Mouse (Mus musculus) embryonic facial prominence, embryonic 14.5 days (tissue): ENCODE data around the gene Sec11a. TPM values are rescaled to one million over a fixed set of nuclear protein-coding genes. Genes with fewer than 3 reads are reported as not detected.

ENCODE experiments used
- ATAC-seq: fragments of 200-750 bp; cut with Nextera tagmentation; 2 replicates; pipeline ENCODE4 v1.8.0; 2017; ENCODE audit warnings: low read depth, moderate number of reproducible peaks, moderate TSS enrichment
- DNase-seq: peaks from one replicate; pipeline ENCODE4 v3.0.0-alpha.2; 2015; ENCODE audit warnings: low spot score
- H3K27ac ChIP-seq: fragments of 300-500 bp; sonication (generic); replicated peaks from 2 replicates; pipeline ENCODE4 v1.5.1; 2014; ENCODE audit warnings: low read depth, mild to moderate bottlenecking, low read length, moderate library complexity
- H3K27me3 ChIP-seq: fragments of 300-500 bp; sonication (generic); replicated peaks from 2 replicates; pipeline ENCODE4 v1.6.1; 2014; ENCODE audit warnings: low read length; ENCODE audit not compliant: control insufficient read depth, insufficient read depth
- H3K36me3 ChIP-seq: fragments of 300-500 bp; sonication (generic); 2 replicates; pipeline ENCODE4 v1.6.1; 2014; ENCODE audit warnings: low read length, mixed read lengths; ENCODE audit not compliant: control insufficient read depth, insufficient read depth
- H3K4me1 ChIP-seq: fragments of 300-500 bp; sonication (generic); 2 replicates; pipeline ENCODE4 v1.6.1; 2014; ENCODE audit warnings: antibody characterized with exemption, low read length; ENCODE audit not compliant: control insufficient read depth, insufficient read depth
- H3K4me2 ChIP-seq: fragments of 300-500 bp; sonication (generic); 2 replicates; pipeline ENCODE4 v1.6.1; 2014; ENCODE audit warnings: low read depth, mild to moderate bottlenecking, low read length, moderate library complexity, mixed read lengths
- H3K4me3 ChIP-seq: fragments of 300-500 bp; sonication (generic); 2 replicates; pipeline ENCODE4 v1.5.1; 2014; ENCODE audit warnings: low read depth, mild to moderate bottlenecking, low read length
- H3K9ac ChIP-seq: fragments of 300-500 bp; sonication (generic); 2 replicates; pipeline ENCODE4 v1.6.1; 2014; ENCODE audit warnings: low read depth, mild to moderate bottlenecking, low read length, moderate library complexity, mixed read lengths
- H3K9me3 ChIP-seq: fragments of 300-500 bp; sonication (generic); 2 replicates; pipeline ENCODE4 v1.6.1; 2016; ENCODE audit warnings: low read length; ENCODE audit not compliant: control insufficient read depth
- WGBS: fragments of 180-500 bp; shearing (Covaris S2); extraction: QIAGEN DNeasy Blood & Tissue Kit; methylation state at CpG from one replicate; pipeline ENCODE4 v1.1.7; 2014; 5-methylcytosine and 5-hydroxymethylcytosine counted together
- polyA plus RNA-seq: library from polyadenylated mRNA; unstranded; fragments of >200 nt; fragmentation: Nextera tagmentation; extraction: Ambion mirVana; gene quantifications from 2 replicates; pipeline ENCODE4 v1.2.1, GENCODE M21; 2014

Gene Sec11a
- polyA plus RNA-seq, 1 experiment from 2014 or later, result 194 TPM

- H3K4me1 ChIP-seq, result no peaks in the 10 kb centered on the region; the same call in 1 of the 2 replicates
- H3K36me3 ChIP-seq, result 0 out of 2 replicates have a peak, but pooled peaks cover under 1% of the 10 kb centered on the region
- H3K4me3 ChIP-seq, result no peak overlapping the region
- no peak overlapping the region for H3K9ac ChIP-seq
- no peaks in the 10 kb centered on the region for H3K9me3 ChIP-seq
- WGBS, result 24% methylated on average over 1 of the region's 1 CpGs
- DNase-seq, result no peak
- ATAC-seq, result no peak
- no peak overlapping the region for H3K4me2 ChIP-seq
- no peaks in the 10 kb centered on the region for H3K27me3 ChIP-seq
- no peak overlapping the region for H3K27ac ChIP-seq
Observed at GRCm38 (mm10) chr7:80885666-80886065, 61.9 kb downstream of the Sec11a start.

GRCm38 (mm10) chr7:80882830-80883505 is 64.6 kb downstream of the Sec11a start:
- H3K9ac ChIP-seq, result peak overlapping the region; percentile 53
- WGBS, result 25% methylated on average over 14 of the region's 14 CpGs
- peak; percentile 95 for ATAC-seq

DNA sequence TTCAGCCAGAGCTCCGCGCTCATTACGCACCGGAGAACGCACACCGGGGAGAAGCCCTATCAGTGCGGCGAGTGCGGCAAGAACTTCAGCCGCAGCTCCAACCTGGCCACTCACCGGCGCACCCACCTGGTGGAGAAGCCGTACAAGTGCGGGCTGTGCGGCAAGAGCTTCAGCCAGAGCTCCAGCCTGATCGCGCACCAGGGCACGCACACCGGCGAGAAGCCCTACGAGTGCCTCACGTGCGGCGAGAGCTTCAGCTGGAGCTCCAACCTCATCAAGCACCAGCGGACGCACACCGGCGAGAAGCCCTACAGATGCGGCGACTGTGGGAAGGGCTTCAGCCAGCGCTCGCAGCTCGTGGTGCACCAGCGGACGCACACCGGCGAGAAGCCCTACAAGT is 71.9 kb downstream of the Sec11a start:
- Histone ChIP-seq H3K9ac (no peak overlapping the region), H3K27ac (no peak overlapping the region), H3K27me3 (no peaks in the 10 kb centered on the region), H3K4me3 (no peak overlapping the region), H3K4me1 (no peaks in the 10 kb centered on the region), H3K36me3 (peaks cover 70% of the 10 kb centered on the region), H3K9me3 (no peaks in the 10 kb centered on the region), H3K4me2 (no peak overlapping the region)
- ATAC-seq (no peak), DNase-seq (no peak)
- 48% methylated on average over 30 of the region's 37 CpGs for WGBS

More at GRCm38 (mm10) chr7:80882830-80883505, 64.6 kb downstream of the Sec11a start:
- Histone ChIP-seq H3K27ac (no peak overlapping the region), H3K36me3 (peaks cover 2% of the 10 kb centered on the region; the same call in 1 of the 2 replicates), H3K27me3 (no peaks in the 10 kb centered on the region), H3K9me3 (no peaks in the 10 kb centered on the region), H3K4me2 (peak overlapping the region; percentile 47), H3K4me1 (no peaks in the 10 kb centered on the region), H3K4me3 (peak overlapping the region; percentile 23)
- peak; percentile 96 for DNase-seq

GRCm38 (mm10) chr7:80873631-80874030 is 73.9 kb downstream of the Sec11a start:
- Histone ChIP-seq H3K9ac (no peak overlapping the region), H3K27me3 (no peaks in the 10 kb centered on the region), H3K4me2 (no peak overlapping the region), H3K36me3 (peaks cover 86% of the 10 kb centered on the region), H3K9me3 (no peaks in the 10 kb centered on the region), H3K4me3 (no peak overlapping the region), H3K4me1 (no peaks in the 10 kb centered on the region), H3K27ac (no peak overlapping the region)
- ATAC-seq, result no peak
- 91% methylated on average over 2 of the region's 2 CpGs for WGBS
- DNase-seq, result no peak

- H3K4me2 ChIP-seq, result no peak overlapping the region
- DNase-seq (no peak), ATAC-seq (no peak)
- peaks cover 91% of the 10 kb centered on the region for H3K36me3 ChIP-seq
- H3K4me1 ChIP-seq, result no peaks in the 10 kb centered on the region
- no peaks in the 10 kb centered on the region for H3K27me3 ChIP-seq
- 86% methylated on average over 5 of the region's 5 CpGs for WGBS
- H3K9me3 ChIP-seq, result no peaks in the 10 kb centered on the region
- H3K9ac ChIP-seq, result no peak overlapping the region
- H3K4me3 ChIP-seq, result no peak overlapping the region
- no peak overlapping the region for H3K27ac ChIP-seq
Observed at GRCm38 (mm10) chr7:80873038-80873437, 74.5 kb downstream of the Sec11a start.

DNA sequence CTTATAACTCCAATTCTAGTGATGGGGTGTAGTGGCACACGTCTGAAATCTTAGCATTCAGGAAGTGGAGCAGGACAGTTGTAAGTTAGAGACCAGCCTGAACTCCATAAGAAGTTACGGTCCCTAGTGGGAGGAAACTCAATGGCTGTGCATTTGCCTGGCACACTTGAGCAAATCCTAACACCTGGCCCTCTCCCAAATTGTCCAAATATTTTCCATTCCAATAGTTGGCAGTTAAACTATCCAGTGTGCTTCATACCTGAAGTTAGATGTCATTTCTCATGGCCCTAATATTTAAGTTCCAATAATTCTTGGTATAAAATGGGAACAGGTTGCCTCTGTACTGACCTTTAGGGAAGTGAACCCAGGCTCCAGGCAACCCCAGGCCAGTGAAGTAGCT is 78.9 kb downstream of the Sec11a start:
- H3K9me3 ChIP-seq, result no peaks in the 10 kb centered on the region
- H3K4me2 ChIP-seq, result no peak overlapping the region
- no peaks in the 10 kb centered on the region for H3K4me1 ChIP-seq
- H3K27me3 ChIP-seq, result no peaks in the 10 kb centered on the region
- no peak for ATAC-seq
- peaks cover 90% of the 10 kb centered on the region for H3K36me3 ChIP-seq
- 88% methylated on average over 2 of the region's 2 CpGs for WGBS
- no peak overlapping the region for H3K9ac ChIP-seq
- no peak overlapping the region for H3K27ac ChIP-seq
- no peak for DNase-seq
- H3K4me3 ChIP-seq, result no peak overlapping the region

- H3K4me2 ChIP-seq, result no peak overlapping the region
- no peaks in the 10 kb centered on the region for H3K9me3 ChIP-seq
- no peak overlapping the region for H3K4me3 ChIP-seq
- no peak overlapping the region for H3K27ac ChIP-seq
- H3K36me3 ChIP-seq, result peaks cover 80% of the 10 kb centered on the region
- H3K9ac ChIP-seq, result no peak overlapping the region
- ATAC-seq (no peak), DNase-seq (no peak)
- 75% methylated on average over 7 of the region's 7 CpGs for WGBS
- peaks cover 7% of the 10 kb centered on the region; the same call in 1 of the 2 replicates for H3K4me1 ChIP-seq
- H3K27me3 ChIP-seq, result no peaks in the 10 kb centered on the region
Observed at GRCm38 (mm10) chr7:80866514-80867147, 80.9 kb downstream of the Sec11a start.

DNA sequence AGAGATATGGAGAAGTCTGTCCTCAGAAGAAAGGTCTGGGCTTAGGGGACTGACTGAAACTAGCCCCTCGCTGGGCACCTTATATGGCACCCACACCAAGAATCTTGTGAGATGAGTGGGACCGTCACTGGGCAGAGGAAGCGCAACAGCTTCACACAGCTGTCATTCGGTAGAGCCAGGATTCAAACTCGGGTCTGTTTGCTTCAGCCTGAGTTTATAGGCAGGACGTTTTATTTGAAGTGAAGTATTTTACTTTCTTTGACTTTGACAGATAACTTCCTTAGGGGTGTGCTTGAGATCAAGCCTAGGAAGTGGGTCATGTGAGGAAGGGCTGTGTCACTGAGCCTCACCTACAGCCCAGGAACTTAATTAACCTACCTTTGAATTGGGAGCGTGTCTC is 82.1 kb downstream of the Sec11a start:
- Histone ChIP-seq H3K9ac (no peak overlapping the region), H3K27me3 (no peaks in the 10 kb centered on the region), H3K27ac (no peak overlapping the region), H3K36me3 (peaks cover 70% of the 10 kb centered on the region), H3K4me1 (peaks cover 11% of the 10 kb centered on the region; the same call in 1 of the 2 replicates), H3K9me3 (no peaks in the 10 kb centered on the region), H3K4me3 (no peak overlapping the region), H3K4me2 (no peak overlapping the region)
- WGBS, result 94% methylated on average over 7 of the region's 7 CpGs
- no peak for DNase-seq
- ATAC-seq, result no peak
